Mouse (Mus musculus) embryonic stem cell, embryonic (primary cell): ENCODE measurements around the gene Mthfsl.
"Not testable (repeated sequence)": the region's sequence is repeated elsewhere in the genome, so short reads cannot be mapped to it uniquely, and the experiment has no call there.

ENCODE experiments used
- CTCF ChIA-PET, 4 experiments: fragments of 300-600 bp in 2 of 4; fragments of 350-600 bp in 2 of 4; sonication (Branson Sonifier 250); formaldehyde crosslinking; loops; one replicate each; lab custom pipeline; 2022; ENCODE audit warnings: inconsistent platforms in 2 of 4; lab: Charles Lee
- POLR2A ChIA-PET, 4 experiments: fragments of 300-600 bp in 2 of 4; fragments of 350-600 bp in 2 of 4; sonication (Branson Sonifier 250); formaldehyde crosslinking; loops; one replicate each; lab custom pipeline; 2022; ENCODE audit warnings: antibody characterized with exemption in 4 of 4, inconsistent platforms in 1 of 4; lab: Charles Lee

Mthfsl gene

DNA sequence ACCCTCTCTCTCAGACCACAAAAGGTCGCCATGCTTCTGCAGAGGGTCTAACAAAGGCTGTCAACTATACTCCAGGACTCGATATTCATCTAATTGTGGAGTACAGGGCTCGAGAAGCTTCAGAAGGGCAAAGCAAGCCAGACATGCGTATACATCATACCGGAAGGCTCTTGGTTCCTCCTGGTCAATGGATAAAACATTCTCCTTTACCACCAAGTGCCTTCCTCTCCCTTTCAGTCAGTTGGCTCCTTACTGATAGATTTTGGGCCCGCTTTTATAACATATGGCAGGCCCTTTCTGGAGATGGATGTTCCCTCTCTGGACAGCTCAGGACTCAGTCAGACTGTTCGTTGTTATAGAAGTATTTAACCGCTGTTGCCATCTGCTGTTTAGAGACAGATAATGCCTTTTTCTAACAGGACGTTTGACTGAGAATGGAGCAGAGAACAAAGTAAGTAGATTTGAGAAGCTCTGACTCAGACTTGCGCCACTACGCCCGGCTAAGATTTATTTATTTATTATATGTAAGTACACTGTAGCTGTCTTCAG, at the start of gene Mthfsl:
Gene Mthfsl (minus strand): TSS at position 308 of the 549 bp plus-strand sequence.
- CTCF ChIA-PET, result not testable (repeated sequence)
- POLR2A ChIA-PET, result interaction anchor here in 3 of 4 experiments (0.6 to 0.9 kb wide), 4 partner anchors 11 to 1795 kb away, joined by 3 to 6 read pairs (median 6); partner anchors contain the start of gene Mthfs (in 2 of the 3)

DNA sequence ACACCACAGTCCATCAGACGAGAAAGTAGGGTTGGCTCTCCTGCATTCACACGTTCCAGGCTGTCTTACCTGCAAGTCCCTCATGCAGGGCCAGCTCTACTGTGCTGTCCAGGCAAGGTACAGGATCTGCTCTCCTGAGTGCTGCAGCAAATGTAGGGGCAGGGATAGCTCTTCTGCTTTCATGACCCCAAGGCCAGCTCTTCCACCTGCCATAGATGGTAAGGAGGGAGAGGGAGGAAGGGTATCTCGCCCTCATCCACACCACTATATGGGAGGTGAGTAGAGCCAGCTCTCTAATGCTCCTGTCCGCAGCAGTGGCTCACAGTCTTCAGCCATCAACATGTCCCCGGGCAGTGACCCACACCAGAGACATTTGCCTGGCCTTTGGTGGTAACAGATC, 49.4 kb upstream of the Mthfsl start:
- POLR2A ChIA-PET, CTCF ChIA-PET: not testable (repeated sequence)

DNA sequence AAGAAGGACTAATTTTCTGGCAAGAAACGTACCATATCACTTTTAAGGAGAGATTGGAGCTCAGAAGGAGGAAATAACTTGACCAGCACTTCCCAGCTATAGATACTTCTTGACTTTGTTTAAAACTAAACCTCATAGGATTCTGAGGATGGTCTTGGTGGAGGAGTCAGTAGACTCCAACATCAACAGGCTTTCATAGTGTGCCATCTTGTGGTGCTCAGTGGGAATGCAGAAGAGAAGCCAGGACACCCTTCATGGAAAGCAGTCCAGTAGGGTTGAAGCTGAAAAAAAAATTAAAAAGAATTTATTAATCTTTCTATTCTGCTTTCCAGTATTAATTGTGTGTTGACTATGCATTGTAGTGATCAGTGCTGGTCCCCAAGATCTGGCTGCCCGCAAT, 26.6 kb upstream of the Mthfsl start:
- POLR2A ChIA-PET, CTCF ChIA-PET: not testable (repeated sequence)

GRCm38 (mm10) chr9:88746046-88746445, 25.9 kb upstream of the Mthfsl start:
- CTCF ChIA-PET, POLR2A ChIA-PET: not testable (repeated sequence)

DNA sequence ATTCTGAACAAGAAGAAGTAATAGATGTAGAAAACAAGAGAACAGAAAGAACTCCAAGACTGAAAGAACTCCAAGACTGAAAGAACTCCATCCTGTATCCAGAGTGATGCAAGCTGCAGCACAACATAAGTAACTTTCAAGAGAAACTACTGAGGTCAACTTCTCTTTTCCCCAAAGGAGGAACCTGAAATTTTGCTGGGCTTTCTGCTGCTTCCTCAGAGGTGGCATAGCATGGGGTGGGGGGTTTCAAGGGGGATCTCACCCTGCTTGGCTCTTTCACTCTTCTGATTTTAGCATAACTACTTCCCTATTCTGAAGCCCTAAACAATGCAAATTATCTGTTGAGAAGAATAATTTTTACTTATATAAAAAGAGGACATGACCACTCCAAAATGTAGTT, 15.2 kb upstream of the Mthfsl start:
- POLR2A ChIA-PET, CTCF ChIA-PET: not testable (repeated sequence)

DNA sequence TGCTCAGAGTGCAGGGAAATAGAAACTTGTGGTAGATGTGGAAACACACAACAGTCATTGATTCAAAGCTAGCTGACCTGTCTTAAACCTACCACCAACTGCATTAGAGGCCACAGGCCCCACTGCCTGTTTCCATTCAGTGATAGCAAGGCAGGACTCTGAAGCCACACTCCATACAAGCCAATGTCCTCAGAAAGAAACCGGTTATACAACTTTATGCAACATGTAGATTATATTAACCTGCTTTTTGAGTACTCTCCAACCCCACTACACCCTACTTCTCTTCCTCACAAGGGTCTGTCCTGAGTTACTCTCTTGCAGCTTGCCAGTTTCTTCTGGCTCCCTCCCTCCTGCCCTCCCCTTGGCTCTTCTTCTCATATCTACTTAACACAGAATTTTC, 13.1 kb upstream of the Mthfsl start:
- CTCF ChIA-PET, POLR2A ChIA-PET: not testable (repeated sequence)

GRCm38 (mm10) chr9:88732334-88732733, 12.2 kb upstream of the Mthfsl start:
- POLR2A ChIA-PET, result interaction anchor here in 1 of 4 experiments (0.7 kb wide), 1 partner anchor 19 kb away, joined by 5 read pairs; no protein-coding TSS in a partner anchor
- CTCF ChIA-PET, result not testable (repeated sequence)

DNA sequence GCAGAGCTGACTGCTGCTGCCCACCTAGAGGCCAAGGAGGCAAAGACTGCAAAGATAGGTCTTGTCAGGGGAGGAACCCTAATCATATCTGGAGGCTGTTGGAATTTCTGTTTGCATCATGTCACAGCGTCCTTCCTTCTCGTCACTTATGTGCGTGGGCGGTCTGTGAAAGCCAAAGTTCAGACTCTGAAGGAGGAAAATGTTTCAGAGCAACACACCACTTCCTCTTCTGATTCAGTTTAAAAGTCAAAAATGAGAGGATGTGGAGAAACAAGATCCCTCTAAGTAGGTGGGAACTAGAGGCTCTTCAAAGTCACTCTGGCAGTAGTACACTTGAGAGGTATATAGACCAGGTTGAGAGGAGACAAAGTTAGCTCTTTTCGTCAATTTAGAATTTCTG, 11.6 kb upstream of the Mthfsl start, which contains the start of gene Bcl2a1d:
Gene Bcl2a1d (minus strand): TSS at position 187 of the 400 bp plus-strand sequence.
- POLR2A ChIA-PET, CTCF ChIA-PET: not testable (repeated sequence)

GRCm38 (mm10) chr9:88728311-88728710, 8.2 kb upstream of the Mthfsl start:
- POLR2A ChIA-PET, CTCF ChIA-PET: not testable (repeated sequence)

DNA sequence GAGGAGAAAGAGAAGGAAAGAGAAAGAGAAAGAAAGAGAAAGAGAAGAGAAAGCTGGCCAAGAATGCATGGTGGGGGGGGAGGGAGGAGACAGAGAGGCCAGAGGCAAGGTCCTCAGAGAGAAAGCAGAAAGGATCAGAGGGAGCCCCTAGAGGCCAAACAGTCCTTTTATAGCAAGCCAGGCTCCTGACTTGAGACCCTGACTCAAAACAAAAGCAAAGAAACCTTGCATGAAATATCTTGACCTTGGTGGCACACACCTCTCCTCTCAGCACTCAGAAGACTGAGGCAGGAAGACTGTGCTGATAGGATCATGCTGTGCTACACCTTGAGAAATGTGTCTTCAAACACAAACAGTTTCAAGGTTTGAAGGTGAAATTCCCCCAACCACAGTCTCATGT, 1.5 kb upstream of the Mthfsl start:
- POLR2A ChIA-PET, CTCF ChIA-PET: not testable (repeated sequence)

DNA sequence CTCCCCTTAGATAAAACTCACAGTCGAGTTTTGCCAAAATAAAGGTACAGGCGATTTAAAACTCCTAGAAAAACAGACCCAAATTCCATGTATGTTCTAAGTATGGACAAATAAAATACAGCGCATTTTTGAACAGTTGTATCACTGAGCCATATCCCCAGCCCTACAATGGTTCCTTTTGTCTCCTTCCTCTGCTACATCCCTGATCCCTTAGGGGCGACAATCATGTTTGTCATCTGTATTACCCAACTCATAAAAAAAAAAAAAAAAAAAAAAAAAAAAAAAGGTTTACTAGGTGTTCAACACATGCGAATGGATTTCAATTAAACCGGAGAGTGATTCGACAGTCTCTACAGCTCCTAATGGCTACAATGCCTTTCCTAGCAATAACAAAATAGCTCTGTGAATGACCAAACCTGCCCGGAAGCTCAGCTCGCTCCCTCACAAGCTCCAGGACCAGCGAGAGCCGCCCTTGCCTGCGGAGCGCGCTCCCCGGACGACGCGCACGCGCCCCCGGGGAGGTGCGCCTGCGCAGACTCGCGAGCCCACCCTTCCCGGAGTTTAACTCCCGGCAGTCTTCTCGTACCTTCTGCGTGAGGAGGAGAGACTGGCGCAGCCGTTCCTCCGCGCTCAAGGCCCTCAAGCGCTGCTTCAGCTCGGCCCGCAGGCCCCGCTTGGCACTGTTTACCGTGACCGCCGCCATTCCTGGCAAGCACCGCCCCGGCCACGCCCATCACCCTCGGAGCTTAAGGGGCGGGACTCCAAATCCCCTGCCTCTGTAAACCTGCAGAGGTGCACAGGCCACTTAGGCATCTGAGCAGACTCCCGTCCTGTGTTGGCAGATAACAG, 799 bp downstream of the Mthfsl start:
- CTCF ChIA-PET, result not testable (repeated sequence)

DNA sequence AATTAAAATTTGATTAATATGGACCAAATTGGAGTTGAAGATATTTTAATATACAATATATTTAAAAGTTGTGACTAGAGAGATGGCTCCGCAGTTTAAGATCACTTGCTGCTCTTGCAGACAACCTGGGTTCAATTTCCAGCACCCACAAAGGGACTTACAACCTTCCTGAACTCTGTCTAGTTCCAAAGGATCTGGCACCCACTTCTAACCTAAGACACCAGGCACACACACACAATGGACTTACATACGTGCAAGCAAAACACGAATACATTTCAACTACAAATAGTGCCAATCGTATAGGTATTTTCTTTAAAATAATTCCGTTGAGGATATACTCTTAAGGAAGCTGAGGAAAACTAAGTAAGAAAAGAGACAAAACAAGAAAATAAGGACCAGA, 1.5 kb downstream of the Mthfsl start:
- POLR2A ChIA-PET, result not testable (repeated sequence)
- CTCF ChIA-PET, result interaction anchor here in 1 of 4 experiments (0.9 kb wide), 1 partner anchor 495 kb away, joined by 3 read pairs; no protein-coding TSS in a partner anchor

More for the DNA sequence above, 799 bp downstream of the Mthfsl start:
- POLR2A ChIA-PET, result interaction anchor here in 3 of 4 experiments (0.6 to 0.9 kb wide), 4 partner anchors 10 to 1795 kb away, joined by 3 to 6 read pairs (median 6); partner anchors contain the start of gene Mthfs (in 2 of the 3)

- CTCF ChIA-PET, result interaction anchor here in 1 of 4 experiments (0.9 kb wide), 1 partner anchor 496 kb away, joined by 3 read pairs; no protein-coding TSS in a partner anchor
- POLR2A ChIA-PET, result not testable (repeated sequence)
These were observed 2.0 kb downstream of the Mthfsl start for GRCm38 (mm10) chr9:88718140-88718539.

DNA sequence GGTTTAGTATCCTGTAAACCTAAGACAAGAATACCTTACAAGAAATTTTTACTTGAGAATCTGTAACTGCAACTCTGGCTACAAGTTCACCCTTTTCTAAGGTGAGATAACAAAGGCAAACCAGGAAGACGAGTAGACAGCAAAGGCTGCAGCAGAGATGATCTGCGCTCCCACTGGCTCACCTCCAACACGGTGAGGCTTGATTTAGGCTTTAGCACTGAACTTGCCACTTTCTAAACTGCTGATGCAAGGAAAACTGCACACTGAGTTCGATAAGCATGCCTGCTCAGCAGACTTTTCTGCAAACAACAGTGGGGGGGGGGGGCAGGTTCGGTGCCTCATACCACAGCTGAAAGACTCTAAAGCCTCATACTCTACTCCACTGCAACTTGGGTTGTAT, 5.6 kb downstream of the Mthfsl start:
- CTCF ChIA-PET, result not testable (repeated sequence)
- POLR2A ChIA-PET, result interaction anchor here in 1 of 4 experiments (0.6 kb wide), 1 partner anchor 501 kb away, joined by 3 read pairs; no protein-coding TSS in a partner anchor

GRCm38 (mm10) chr9:88712164-88712749, 7.8 kb downstream of the Mthfsl start:
- ChIA-PET POLR2A (interaction anchor here in 1 of 4 experiments (0.7 kb wide), 1 partner anchor 506 kb away, joined by 6 read pairs; no protein-coding TSS in a partner anchor), CTCF (interaction anchor here in 1 of 4 experiments (0.6 kb wide), 1 partner anchor 506 kb away, joined by 3 read pairs; no protein-coding TSS in a partner anchor)

DNA sequence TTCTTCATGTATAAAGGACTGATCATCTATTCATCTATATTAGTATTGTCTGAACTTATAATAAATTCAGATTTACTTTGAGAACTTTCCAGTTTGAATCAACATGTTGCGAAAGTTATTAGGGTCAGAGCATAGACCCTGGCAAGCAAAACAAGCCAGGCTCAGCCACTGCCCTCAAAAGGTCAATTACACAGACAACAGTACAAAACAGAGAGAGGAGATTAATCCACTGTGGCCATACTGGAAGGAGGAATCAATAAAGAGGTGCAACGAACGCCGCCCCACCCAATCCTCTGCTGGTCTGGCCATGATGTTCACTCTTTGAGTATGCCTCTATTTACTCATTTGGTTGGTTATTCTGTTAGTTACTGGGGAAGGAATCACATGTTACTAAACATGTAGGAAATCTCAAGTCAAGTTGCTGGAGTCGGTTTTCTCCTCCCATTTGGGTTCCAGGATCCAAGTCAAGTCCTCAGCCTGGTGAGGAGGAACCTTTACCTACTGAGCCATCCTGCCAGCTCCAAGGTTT, 9.1 kb downstream of the Mthfsl start:
- POLR2A ChIA-PET, result interaction anchor here in 1 of 4 experiments (0.7 to 0.8 kb wide), 3 partner anchors 499 to 508 kb away, joined by 3 read pairs; partner anchors contain the start of gene Mthfs
- CTCF ChIA-PET, result not testable (repeated sequence)

DNA sequence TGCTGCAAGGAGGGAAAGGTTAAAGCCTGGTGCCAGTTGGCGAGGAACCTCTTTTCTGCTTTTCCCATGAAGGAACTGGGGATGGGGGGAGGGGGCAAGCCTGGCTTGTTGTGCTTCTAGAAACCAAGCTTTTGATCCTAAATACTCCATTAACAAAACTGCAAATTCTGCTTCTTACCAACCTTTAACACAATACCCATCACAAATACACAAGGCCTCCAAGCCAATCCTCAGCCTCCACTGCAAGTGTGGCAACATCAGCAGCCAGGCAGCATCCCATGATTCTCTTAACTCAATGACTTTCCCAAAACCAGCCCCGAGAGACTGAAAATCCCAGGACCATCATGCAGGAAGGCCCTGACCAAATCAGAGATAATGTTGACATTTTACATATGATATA, 9.7 kb downstream of the Mthfsl start:
- CTCF ChIA-PET, POLR2A ChIA-PET: not testable (repeated sequence)

- CTCF ChIA-PET, result not testable (repeated sequence)
- POLR2A ChIA-PET, result interaction anchor here in 2 of 4 experiments (1.2 to 1.3 kb wide), 3 partner anchors 10 to 515 kb away, joined by 4 to 5 read pairs (median 5); partner anchors contain the start of gene Mthfsl (in 1 of the 2)
These were observed 10.3 kb downstream of the Mthfsl start for GRCm38 (mm10) chr9:88709794-88710193.

- ChIA-PET CTCF (no interaction called here), POLR2A (interaction anchor here in 2 of 4 experiments (0.8 to 1.3 kb wide), 4 partner anchors 11 to 515 kb away, joined by 4 to 5 read pairs (median 4); partner anchors contain the start of genes Mthfs (in 1 of the 2) and Mthfsl (in 1 of the 2))
These were observed 10.8 kb downstream of the Mthfsl start for GRCm38 (mm10) chr9:88709304-88709703.
